Mouse (Mus musculus): ENCODE measurements around the gene Nfix. TPM values are rescaled to one million over a fixed set of nuclear protein-coding genes. Genes with fewer than 3 reads are reported as not detected.

Gene Nfix
- polyA plus RNA-seq, 1 experiment from 2014 or later, result 67.4 TPM

- H3K9ac ChIP-seq (ENCODE audit: low read depth, low read length), result no peak overlapping the region
- H3K9me3 ChIP-seq (ENCODE audit: control insufficient read depth, low read length), result no peaks in the 10 kb centered on the region
- DNase-seq (ENCODE audit: low spot score), result no peak
- 51% methylated on average over 4 of the region's 4 CpGs for WGBS
- H3K4me1 ChIP-seq (ENCODE audit: control insufficient read depth, insufficient read depth, low read length), result peaks cover 10% of the 10 kb centered on the region; the same call in 1 of the 2 replicates
- no peak overlapping the region for H3K4me2 ChIP-seq (ENCODE audit: low read depth, low read length)
- no peak overlapping the region for H3K4me3 ChIP-seq (ENCODE audit: low read depth, low read length)
- H3K27me3 ChIP-seq (replicated peaks; ENCODE audit: control insufficient read depth, insufficient read depth, low read length), result no peaks in the 10 kb centered on the region
- ATAC-seq (ENCODE audit: low read depth), result no peak
- H3K36me3 ChIP-seq (ENCODE audit: control insufficient read depth, insufficient read depth, low read length), result peaks cover 71% of the 10 kb centered on the region
- H3K27ac ChIP-seq (replicated peaks; ENCODE audit: low read depth, low read length), result no peak overlapping the region
These were observed 106.8 kb downstream of the Nfix start for GRCm38 (mm10) chr8:84693332-84693731.

- H3K4me2 ChIP-seq (ENCODE audit: low read depth, low read length), result peak overlapping the region; percentile 79
- peak overlapping the region; percentile 85 for H3K4me3 ChIP-seq (ENCODE audit: low read depth, low read length)
- H3K36me3 ChIP-seq (ENCODE audit: control insufficient read depth, insufficient read depth, low read length), result peaks cover 33% of the 10 kb centered on the region
- H3K9me3 ChIP-seq (ENCODE audit: control insufficient read depth, low read length), result no peaks in the 10 kb centered on the region
- H3K27me3 ChIP-seq (replicated peaks; ENCODE audit: control insufficient read depth, insufficient read depth, low read length), result no peaks in the 10 kb centered on the region
- WGBS, result under 1% methylated on average over 44 of the region's 47 CpGs
- peak overlapping the region; percentile 70 for H3K27ac ChIP-seq (replicated peaks; ENCODE audit: low read depth, low read length)
- H3K4me1 ChIP-seq (ENCODE audit: control insufficient read depth, insufficient read depth, low read length), result peaks cover 26% of the 10 kb centered on the region
- ATAC-seq (ENCODE audit: low read depth), result peak; percentile 88
- DNase-seq (ENCODE audit: low spot score), result peak; percentile 96
- H3K9ac ChIP-seq (ENCODE audit: low read depth, low read length), result peak overlapping the region; percentile 88
These were observed 110.8 kb downstream of the Nfix start for GRCm38 (mm10) chr8:84689091-84689915.

GRCm38 (mm10) chr8:84687705-84688100 lies 112.4 kb downstream of the Nfix start, which contains the start of gene Nacc1:
Gene Nacc1 (minus strand): TSS chr8:84687862.
- WGBS, result 1% methylated on average over 27 of the region's 37 CpGs
- Histone ChIP-seq H3K4me3 (ENCODE audit: low read depth, low read length) (peak within 1 kb of the TSS; percentile 100), H3K27ac (replicated peaks; ENCODE audit: low read depth, low read length) (peak within 1 kb of the TSS; percentile 95), H3K4me1 (ENCODE audit: control insufficient read depth, insufficient read depth, low read length) (peaks cover 26% of the 10 kb centered on the region), H3K27me3 (replicated peaks; ENCODE audit: control insufficient read depth, insufficient read depth, low read length) (no peaks in the 10 kb centered on the region), H3K36me3 (ENCODE audit: control insufficient read depth, insufficient read depth, low read length) (peaks cover 30% of the 10 kb centered on the region; the same call in 1 of the 2 replicates), H3K4me2 (ENCODE audit: low read depth, low read length) (peak within 1 kb of the TSS; percentile 93), H3K9me3 (ENCODE audit: control insufficient read depth, low read length) (no peaks in the 10 kb centered on the region), H3K9ac (ENCODE audit: low read depth, low read length) (peak within 1 kb of the TSS; percentile 99)
- ATAC-seq (ENCODE audit: low read depth), result peak; percentile 86
- peak; percentile 96 for DNase-seq (ENCODE audit: low spot score)

GRCm38 (mm10) chr8:84687003-84687704 lies 113.0 kb downstream of the Nfix start:
- Histone ChIP-seq H3K36me3 (ENCODE audit: control insufficient read depth, insufficient read depth, low read length) (peaks cover 30% of the 10 kb centered on the region; the same call in 1 of the 2 replicates), H3K4me3 (ENCODE audit: low read depth, low read length) (peak overlapping the region; percentile 100), H3K9ac (ENCODE audit: low read depth, low read length) (peak overlapping the region; percentile 99), H3K9me3 (ENCODE audit: control insufficient read depth, low read length) (no peaks in the 10 kb centered on the region), H3K4me2 (ENCODE audit: low read depth, low read length) (peak overlapping the region; percentile 93), H3K4me1 (ENCODE audit: control insufficient read depth, insufficient read depth, low read length) (peaks cover 26% of the 10 kb centered on the region), H3K27ac (replicated peaks; ENCODE audit: low read depth, low read length) (peak overlapping the region; percentile 95), H3K27me3 (replicated peaks; ENCODE audit: control insufficient read depth, insufficient read depth, low read length) (no peaks in the 10 kb centered on the region)
- WGBS, result 2% methylated on average over 21 of the region's 62 CpGs
- DNase-seq (ENCODE audit: low spot score) (peak; percentile 63), ATAC-seq (ENCODE audit: low read depth) (peak; percentile 13)

- H3K27me3 ChIP-seq (replicated peaks; ENCODE audit: control insufficient read depth, insufficient read depth, low read length), result no peaks in the 10 kb centered on the region
- H3K4me2 ChIP-seq (ENCODE audit: low read depth, low read length), result peak within 1 kb of the TSS; percentile 93
- peak within 1 kb of the TSS; percentile 100 for H3K4me3 ChIP-seq (ENCODE audit: low read depth, low read length)
- peaks cover 26% of the 10 kb centered on the region for H3K4me1 ChIP-seq (ENCODE audit: control insufficient read depth, insufficient read depth, low read length)
- WGBS, result 11% methylated on average over 16 of the region's 20 CpGs
- peak within 1 kb of the TSS; percentile 95 for H3K27ac ChIP-seq (replicated peaks; ENCODE audit: low read depth, low read length)
- H3K9ac ChIP-seq (ENCODE audit: low read depth, low read length), result peak within 1 kb of the TSS; percentile 99
- H3K9me3 ChIP-seq (ENCODE audit: control insufficient read depth, low read length), result no peaks in the 10 kb centered on the region
- H3K36me3 ChIP-seq (ENCODE audit: control insufficient read depth, insufficient read depth, low read length), result peaks cover 27% of the 10 kb centered on the region; the same call in 1 of the 2 replicates
- DNase-seq (ENCODE audit: low spot score), result no peak
- no peak for ATAC-seq (ENCODE audit: low read depth)
These were observed 113.7 kb downstream of the Nfix start, which contains the start of gene Trmt1 for GRCm38 (mm10) chr8:84686191-84687002. Gene Trmt1 (plus strand): TSS chr8:84686307.

- H3K9me3 ChIP-seq (ENCODE audit: control insufficient read depth, low read length), result no peaks in the 10 kb centered on the region
- H3K4me1 ChIP-seq (ENCODE audit: control insufficient read depth, insufficient read depth, low read length), result peaks cover 25% of the 10 kb centered on the region
- H3K4me2 ChIP-seq (ENCODE audit: low read depth, low read length), result no peak overlapping the region
- DNase-seq (ENCODE audit: low spot score), result no peak
- no peak for ATAC-seq (ENCODE audit: low read depth)
- peaks cover 26% of the 10 kb centered on the region; the same call in 1 of the 2 replicates for H3K36me3 ChIP-seq (ENCODE audit: control insufficient read depth, insufficient read depth, low read length)
- H3K27ac ChIP-seq (replicated peaks; ENCODE audit: low read depth, low read length), result no peak overlapping the region
- WGBS, result 59% methylated on average over 3 of the region's 3 CpGs
- H3K9ac ChIP-seq (ENCODE audit: low read depth, low read length), result no peak overlapping the region
- no peak overlapping the region for H3K4me3 ChIP-seq (ENCODE audit: low read depth, low read length)
- H3K27me3 ChIP-seq (replicated peaks; ENCODE audit: control insufficient read depth, insufficient read depth, low read length), result no peaks in the 10 kb centered on the region
These were observed 115.6 kb downstream of the Nfix start for GRCm38 (mm10) chr8:84684537-84684936.

- peaks cover 15% of the 10 kb centered on the region for H3K4me1 ChIP-seq (ENCODE audit: control insufficient read depth, insufficient read depth, low read length)
- H3K36me3 ChIP-seq (ENCODE audit: control insufficient read depth, insufficient read depth, low read length), result peaks cover 26% of the 10 kb centered on the region; the same call in 1 of the 2 replicates
- no peak overlapping the region for H3K4me3 ChIP-seq (ENCODE audit: low read depth, low read length)
- ATAC-seq (ENCODE audit: low read depth) (no peak), DNase-seq (ENCODE audit: low spot score) (no peak)
- H3K9me3 ChIP-seq (ENCODE audit: control insufficient read depth, low read length), result no peaks in the 10 kb centered on the region
- no peak overlapping the region for H3K4me2 ChIP-seq (ENCODE audit: low read depth, low read length)
- H3K9ac ChIP-seq (ENCODE audit: low read depth, low read length), result no peak overlapping the region
- WGBS, result 84% methylated on average over 2 of the region's 2 CpGs
- H3K27ac ChIP-seq (replicated peaks; ENCODE audit: low read depth, low read length), result no peak overlapping the region
- no peaks in the 10 kb centered on the region for H3K27me3 ChIP-seq (replicated peaks; ENCODE audit: control insufficient read depth, insufficient read depth, low read length)
These were observed 117.9 kb downstream of the Nfix start for GRCm38 (mm10) chr8:84682257-84682656.

GRCm38 (mm10) chr8:84681476-84681875 lies 118.7 kb downstream of the Nfix start:
- no peak for DNase-seq (ENCODE audit: low spot score)
- Histone ChIP-seq H3K9ac (ENCODE audit: low read depth, low read length) (no peak overlapping the region), H3K9me3 (ENCODE audit: control insufficient read depth, low read length) (no peaks in the 10 kb centered on the region), H3K4me1 (ENCODE audit: control insufficient read depth, insufficient read depth, low read length) (peaks cover 13% of the 10 kb centered on the region), H3K27me3 (replicated peaks; ENCODE audit: control insufficient read depth, insufficient read depth, low read length) (no peaks in the 10 kb centered on the region), H3K36me3 (ENCODE audit: control insufficient read depth, insufficient read depth, low read length) (peaks cover 27% of the 10 kb centered on the region; the same call in 1 of the 2 replicates), H3K27ac (replicated peaks; ENCODE audit: low read depth, low read length) (no peak overlapping the region), H3K4me2 (ENCODE audit: low read depth, low read length) (no peak overlapping the region), H3K4me3 (ENCODE audit: low read depth, low read length) (no peak overlapping the region)
- 85% methylated on average over 2 of the region's 2 CpGs for WGBS
- no peak for ATAC-seq (ENCODE audit: low read depth)

Data from embryonic facial prominence, embryonic 14.5 days (tissue).